Mouse (Mus musculus) fibroblast of lung, adult 2 months (primary cell): ENCODE measurements at regions not wholly inside any gene's neighbourhood (a gene's known extent, or its start where the extent isn't known, plus 50 kb on each side); places are given as distances from the start of the nearest gene placed in this dataset.

Experiments used
- DNase-seq: peaks from one replicate; pipeline ENCODE4 v3.0.0-alpha.2; 2011; ENCODE audit warnings: low read depth

DNA sequence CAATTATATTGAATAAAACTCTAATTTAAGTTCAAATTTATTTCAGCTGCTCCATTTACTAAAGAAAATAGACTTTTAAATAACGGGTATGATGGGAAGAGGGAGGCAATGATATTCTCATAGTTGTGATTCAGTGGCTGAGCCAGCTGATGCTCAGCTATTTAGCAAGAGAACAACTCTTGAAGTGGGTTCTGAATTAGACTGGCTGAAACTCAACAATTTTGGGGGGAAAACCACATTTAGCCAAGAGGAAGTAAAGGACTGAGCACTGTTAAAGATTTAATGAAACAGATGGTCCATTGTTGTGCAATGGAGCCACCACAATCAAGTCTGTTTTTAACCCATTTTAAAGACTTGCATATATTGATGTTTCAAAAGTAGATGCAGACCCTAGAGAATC lies 1193.0 kb downstream of the D3Ertd751e start:
- DNase-seq, result peak; percentile 3

DNA sequence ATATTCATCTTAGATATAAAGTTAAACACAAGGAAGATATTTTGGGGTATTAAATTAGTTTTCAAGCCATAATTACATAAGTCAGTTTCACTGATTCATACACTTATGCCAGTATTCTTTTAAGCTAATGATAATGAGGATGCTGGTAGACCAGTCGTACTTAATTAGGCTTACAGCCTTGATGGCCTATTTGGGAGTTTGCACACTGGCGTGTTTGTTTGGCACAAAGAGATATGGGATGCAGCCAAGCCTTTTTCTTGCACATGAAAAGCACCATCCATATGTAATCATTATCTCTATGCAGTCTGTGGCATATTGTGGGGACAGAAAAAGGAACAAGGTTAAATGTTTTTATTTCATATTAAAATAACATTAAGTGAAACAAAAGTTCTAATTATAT lies 1234.7 kb downstream of the D3Ertd751e start:
- DNase-seq, result no peak
